Mouse (Mus musculus) MEL (cell line): ENCODE data around the gene Il12rb1. TPM values are rescaled to one million over a fixed set of nuclear protein-coding genes. Genes with fewer than 3 reads are reported as not detected.

Experiments
- DNase-seq: peaks from one replicate; pipeline ENCODE4 v3.0.0; 2011; ENCODE audit warnings: low read depth, low spot score
- H3K27ac ChIP-seq: 2 replicates; pipeline ENCODE4 v1.5.1; 2012; ENCODE audit warnings: low read depth, mild to moderate bottlenecking, control low read depth, low read length, moderate library complexity; ENCODE audit not compliant: control insufficient read depth
- H3K27me3 ChIP-seq, 2 experiments: fragments of 150-350 bp in 1 of 2; sonication (generic) in 1 of 2; 2 replicates each; pipeline ENCODE4 v1.6.1; 2012; ENCODE audit warnings: low read length in 2 of 2, mild to moderate bottlenecking in 2 of 2, improper control_type of control experiment in 1 of 2, moderate library complexity in 1 of 2; ENCODE audit not compliant: insufficient read depth in 2 of 2, control insufficient read depth in 1 of 2
- H3K36me3 ChIP-seq, 2 experiments: 2 replicates each; pipeline ENCODE4 v1.6.1; 2012 to 2014; ENCODE audit warnings: low read length in 2 of 2, improper control_type of control experiment in 1 of 2, inconsistent platforms in 1 of 2, mild to moderate bottlenecking in 1 of 2; ENCODE audit not compliant: insufficient read depth in 2 of 2, control insufficient read depth in 1 of 2
- H3K4me1 ChIP-seq, 2 experiments: fragments of 150-350 bp in 1 of 2; sonication (generic) in 1 of 2; 2 replicates each; pipeline ENCODE4 v1.6.1; 2012; ENCODE audit warnings: low read length in 2 of 2, improper control_type of control experiment in 1 of 2, mild to moderate bottlenecking in 1 of 2; ENCODE audit not compliant: insufficient read depth in 2 of 2, control insufficient read depth in 1 of 2
- H3K4me3 ChIP-seq, 2 experiments: fragments of 150-350 bp in 1 of 2; sonication (generic) in 1 of 2; 2 replicates each; pipeline ENCODE4 v1.5.1; 2012; ENCODE audit warnings: low read depth in 2 of 2, low read length in 2 of 2, mild to moderate bottlenecking in 2 of 2, moderate library complexity in 2 of 2, control low read depth in 1 of 2, improper control_type of control experiment in 1 of 2; ENCODE audit not compliant: control insufficient read depth in 1 of 2, insufficient read depth in 1 of 2
- H3K79me2 ChIP-seq: 2 replicates; pipeline ENCODE4 v1.6.1; 2012; ENCODE audit warnings: mild to moderate bottlenecking, low read length, moderate library complexity; ENCODE audit not compliant: control insufficient read depth, poor library complexity, insufficient read depth
- H3K9ac ChIP-seq: 2 replicates; pipeline ENCODE4 v1.6.1; 2012; ENCODE audit warnings: low read depth, mild to moderate bottlenecking, control low read depth, low read length, moderate library complexity; ENCODE audit not compliant: control insufficient read depth, poor library complexity, severe bottlenecking
- H3K9me3 ChIP-seq: fragments of 150-350 bp; sonication (generic); replicated peaks from 2 replicates; pipeline ENCODE4 v1.6.1; 2012; ENCODE audit warnings: mild to moderate bottlenecking, low read length, improper control_type of control experiment, moderate library complexity; ENCODE audit not compliant: insufficient read depth
- BHLHE40 ChIP-seq: IDR thresholded peaks from 2 replicates; pipeline ENCODE4 v1.6.1; 2012; ENCODE audit warnings: low read depth, mild to moderate bottlenecking, inconsistent platforms, low read length, improper control_type of control experiment, borderline replicate concordance
- CHD2 ChIP-seq: IDR thresholded peaks from 2 replicates; pipeline ENCODE4 v1.6.1; 2011; ENCODE audit warnings: low read length, improper control_type of control experiment
- CTCF ChIP-seq, 3 experiments: IDR thresholded peaks in 2 of 3; conservative IDR thresholded peaks in 1 of 3; 2 replicates each; pipeline ENCODE4 v1.5.1; 2011 to 2012; ENCODE audit warnings: low read length in 3 of 3, low read depth in 2 of 3, mild to moderate bottlenecking in 2 of 3, improper control_type of control experiment in 1 of 3, inconsistent platforms in 1 of 3, mixed read lengths in 1 of 3, moderate library complexity in 1 of 3; ENCODE audit not compliant: control insufficient read depth in 1 of 3, insufficient read depth in 1 of 3, poor library complexity in 1 of 3, severe bottlenecking in 1 of 3
- E2F4 ChIP-seq: IDR thresholded peaks from 2 replicates; pipeline ENCODE4 v1.6.1; 2011; ENCODE audit warnings: low read depth, low read length, improper control_type of control experiment, borderline replicate concordance
- ELF1 ChIP-seq: IDR thresholded peaks from 2 replicates; pipeline ENCODE4 v1.6.1; 2014; ENCODE audit warnings: low read depth, mild to moderate bottlenecking, inconsistent platforms, low read length, improper control_type of control experiment, moderate library complexity
- EP300 ChIP-seq, 2 experiments: IDR thresholded peaks; 2 replicates each; pipeline ENCODE4 v1.6.1; 2011; ENCODE audit warnings: improper control_type of control experiment in 2 of 2, low read length in 2 of 2, low read depth in 1 of 2, mild to moderate bottlenecking in 1 of 2
- ETS1 ChIP-seq: IDR thresholded peaks from 2 replicates; pipeline ENCODE4 v1.6.1; 2012; ENCODE audit warnings: low read depth, mild to moderate bottlenecking, inconsistent platforms, low read length, improper control_type of control experiment, moderate library complexity
- GATA1 ChIP-seq: IDR thresholded peaks from 2 replicates; pipeline ENCODE4 v1.6.1; 2011; ENCODE audit warnings: low read depth, low read length, improper control_type of control experiment
- KAT2A ChIP-seq: conservative IDR thresholded peaks from 2 replicates; pipeline ENCODE4 v1.6.1; 2012; ENCODE audit warnings: low read depth, low read length, improper control_type of control experiment, inconsistent platforms
- MAX ChIP-seq: IDR thresholded peaks from 2 replicates; pipeline ENCODE4 v1.6.1; 2011; ENCODE audit warnings: low read length, improper control_type of control experiment
- MEF2A ChIP-seq: IDR thresholded peaks from 2 replicates; pipeline ENCODE4 v1.6.1; 2014; ENCODE audit warnings: low read depth, mild to moderate bottlenecking, inconsistent platforms, low read length, improper control_type of control experiment; ENCODE audit not compliant: poor library complexity, insufficient replicate concordance, severe bottlenecking; ENCODE audit errors: extremely low read depth
- POLR2A ChIP-seq, 2 experiments: IDR thresholded peaks; 2 replicates each; pipeline ENCODE4 v1.6.1; 2011 to 2012; ENCODE audit warnings: low read length in 2 of 2, mild to moderate bottlenecking in 2 of 2, control low read depth in 1 of 2, improper control_type of control experiment in 1 of 2, low read depth in 1 of 2, moderate library complexity in 1 of 2; ENCODE audit not compliant: control insufficient read depth in 1 of 2, insufficient read depth in 1 of 2, poor library complexity in 1 of 2
- POLR2AphosphoS2 ChIP-seq: IDR thresholded peaks from 2 replicates; pipeline ENCODE4 v1.6.1; 2011; ENCODE audit warnings: low read length, improper control_type of control experiment
- POLR2AphosphoS5 ChIP-seq: IDR thresholded peaks from 2 replicates; pipeline ENCODE4 v1.6.1; 2012; ENCODE audit warnings: low read depth, borderline replicate concordance, mild to moderate bottlenecking, inconsistent platforms, low read length, moderate library complexity, mixed read lengths
- RAD21 ChIP-seq: IDR thresholded peaks from 2 replicates; pipeline ENCODE4 v1.6.1; 2011; ENCODE audit warnings: mild to moderate bottlenecking, low read depth, low read length, improper control_type of control experiment
- RCOR1 ChIP-seq: IDR thresholded peaks from 2 replicates; pipeline ENCODE4 v1.6.1; 2012; ENCODE audit warnings: low read depth, mild to moderate bottlenecking, inconsistent platforms, low read length, improper control_type of control experiment
- SIN3A ChIP-seq: IDR thresholded peaks from 2 replicates; pipeline ENCODE4 v1.6.1; 2012; ENCODE audit warnings: low read length, improper control_type of control experiment, inconsistent platforms
- TBP ChIP-seq: IDR thresholded peaks from 2 replicates; pipeline ENCODE4 v1.8.0; 2011; ENCODE audit warnings: low read depth, low read length, improper control_type of control experiment
- TCF12 ChIP-seq: IDR thresholded peaks from 2 replicates; pipeline ENCODE4 v1.6.1; 2014; ENCODE audit warnings: low read depth, mild to moderate bottlenecking, inconsistent platforms, low read length, improper control_type of control experiment, moderate library complexity
- USF1 ChIP-seq: IDR thresholded peaks from 2 replicates; pipeline ENCODE4 v1.6.1; 2014; ENCODE audit warnings: low read depth, mild to moderate bottlenecking, inconsistent platforms, low read length, improper control_type of control experiment, moderate library complexity
- ZC3H11A ChIP-seq: IDR thresholded peaks from 2 replicates; pipeline ENCODE4 v1.6.1; 2012; ENCODE audit warnings: low read depth, mild to moderate bottlenecking, inconsistent platforms, low read length, improper control_type of control experiment
- polyA plus RNA-seq, 2 experiments: library from polyadenylated mRNA; stranded (reverse) in 1 of 2; unstranded in 1 of 2; fragments of >175 nt in 1 of 2; fragments of >200 nt in 1 of 2; gene quantifications; 2 replicates each; pipeline versions ENCODE4 v1.2.1 to v1.2.4; 2012; ENCODE audit warnings: low replicate concordance in 2 of 2, low read depth in 1 of 2; ENCODE audit not compliant: insufficient read length in 2 of 2, insufficient read depth in 1 of 2, missing spikeins in 1 of 2
- total RNA-seq: library from RNA; depleted of rRNA; stranded (reverse); fragments of 300-350 nt; gene quantifications from 2 replicates; pipeline ENCODE4 v1.2.3, GENCODE M21; 2012

Il12rb1 gene
- total and polyA plus RNA-seq, 3 experiments: 1.2 to 2.2 TPM; not detected in 1

DNA sequence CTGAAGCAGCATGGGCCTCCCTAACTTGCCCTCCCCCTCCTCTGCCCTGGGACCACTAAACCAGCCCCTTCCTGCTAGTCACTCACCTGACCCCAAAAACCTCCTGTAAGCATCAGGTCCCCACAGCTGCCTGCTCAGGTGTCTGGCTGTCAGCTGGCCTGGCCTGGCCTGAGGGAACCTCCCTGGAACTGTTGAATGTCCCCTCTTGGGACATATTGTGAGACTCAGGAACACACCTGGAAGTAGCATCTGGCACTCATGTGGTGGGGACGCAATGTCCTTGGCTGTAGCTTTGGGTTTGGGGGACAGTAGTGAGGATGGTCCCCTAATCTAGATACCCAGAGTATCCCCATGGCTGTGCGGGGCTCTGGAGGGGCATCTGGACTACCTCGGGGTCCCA is 25.8 kb downstream of the Il12rb1 start:
- Histone ChIP-seq H3K4me1 (no peaks in the 10 kb centered on the region), H3K9me3 (no peaks in the 10 kb centered on the region), H3K79me2 (no peaks in the 10 kb centered on the region; the same call in 1 of the 2 replicates), H3K27ac (no peak overlapping the region), H3K9ac (no peak overlapping the region), H3K4me3 (no peak overlapping the region), H3K27me3 (no peaks in the 10 kb centered on the region), H3K36me3 (no peaks in the 10 kb centered on the region)
- DNase-seq: no peak
- TF ChIP-seq MEF2A (no peak), SIN3A (no peak), USF1 (no peak), CTCF (IDR thresholded peaks at IDR 0.05 in 2 of 3, conservative IDR thresholded peaks at IDR 0.05 in 1 of 3; ENCODE audit: control insufficient read depth in 1 of 3, insufficient read depth in 1 of 3, low read depth in 2 of 3, low read length in 3 of 3, poor library complexity in 1 of 3, severe bottlenecking in 1 of 3) (no peak), ZC3H11A (no peak), POLR2A (IDR thresholded peaks at IDR 0.05; ENCODE audit: control insufficient read depth in 1 of 2, insufficient read depth in 1 of 2, low read depth in 1 of 2, low read length in 2 of 2, poor library complexity in 1 of 2) (no peak), TBP (no peak), ETS1 (no peak), POLR2AphosphoS5 (no peak), RCOR1 (no peak), MAX (no peak), KAT2A (no peak), TCF12 (no peak), RAD21 (no peak), GATA1 (no peak), POLR2AphosphoS2 (no peak), CHD2 (no peak), E2F4 (no peak), ELF1 (no peak)
- TF ChIP-seq, all 39 proteins: peak for 0

DNA sequence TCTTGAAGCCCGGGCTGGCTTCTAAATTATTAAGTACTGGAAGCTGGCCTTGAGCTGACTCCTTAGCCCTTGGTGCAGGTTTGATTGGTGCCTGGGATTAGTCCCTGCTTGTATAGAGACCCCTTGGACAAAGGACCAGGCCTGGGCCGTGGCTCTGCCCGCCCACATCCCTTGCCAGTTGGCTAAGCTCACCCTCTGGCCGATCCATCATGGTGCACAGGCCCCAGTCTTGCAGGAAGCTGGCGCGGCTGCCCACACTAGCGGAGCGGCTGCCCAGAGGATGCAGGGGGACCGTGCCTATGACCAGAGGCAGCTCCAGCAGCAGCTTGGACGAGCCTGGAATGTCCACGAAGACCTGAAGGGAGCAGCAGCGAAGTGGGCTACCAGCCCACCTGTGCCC is 28.4 kb downstream of the Il12rb1 start:
- TF ChIP-seq MAX (no peak), RCOR1 (no peak), ETS1 (no peak), ELF1 (no peak), BHLHE40 (no peak), TBP (no peak), ZC3H11A (no peak), EP300 (IDR thresholded peaks at IDR 0.05; ENCODE audit: low read depth in 1 of 2, low read length in 2 of 2) (no peak), USF1 (no peak)
- Histone ChIP-seq H3K27me3 (no peaks in the 10 kb centered on the region), H3K9ac (no peak overlapping the region), H3K27ac (no peak overlapping the region), H3K4me3 (no peak overlapping the region), H3K9me3 (no peaks in the 10 kb centered on the region), H3K79me2 (no peaks in the 10 kb centered on the region; the same call in 1 of the 2 replicates), H3K4me1 (peaks cover 0 to 5% of the 10 kb centered on the region in 2 experiments; a peak in 1 of 4 replicates), H3K36me3 (peaks cover 0 to 10% of the 10 kb centered on the region in 2 experiments; a peak in 2 of 4 replicates)
- no peak for DNase-seq
